Mouse (Mus musculus) cerebellum, adult (tissue): ENCODE measurements around the gene Ccdc86.

Experiments used
- ATAC-seq: cut with Nextera tagmentation; 2 replicates; pipeline ENCODE4 v1.9.2; 2017; ENCODE audit warnings: mild to moderate bottlenecking, moderate library complexity, mixed read lengths; ENCODE audit not compliant: insufficient number of reproducible peaks, low FRiP score, low TSS enrichment

The Ccdc86 gene

DNA sequence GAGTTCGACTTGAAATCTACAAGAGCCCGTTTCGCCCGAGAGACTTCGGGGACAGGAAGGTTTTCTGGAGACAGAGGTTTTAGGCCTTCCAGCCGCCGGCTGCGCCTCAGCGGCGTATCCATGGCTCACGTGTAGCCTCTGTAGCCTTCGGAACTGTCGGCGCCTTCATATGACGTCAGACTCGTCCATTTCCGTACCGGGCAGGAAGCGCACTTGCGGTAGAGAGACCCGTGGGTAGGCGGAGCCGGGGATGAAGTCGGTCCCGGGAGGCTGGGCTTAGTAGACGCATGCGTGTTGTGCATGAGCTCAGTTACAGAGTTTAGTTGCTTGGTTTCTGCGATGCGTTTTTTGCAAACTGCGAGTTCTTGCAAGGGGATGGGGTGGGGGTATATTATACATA is at the start of gene Ccdc86:
Gene Ccdc86, minus strand, starts transcription at position 155 of the 400 bp plus-strand sequence.
- peak; percentile 98 for ATAC-seq

DNA sequence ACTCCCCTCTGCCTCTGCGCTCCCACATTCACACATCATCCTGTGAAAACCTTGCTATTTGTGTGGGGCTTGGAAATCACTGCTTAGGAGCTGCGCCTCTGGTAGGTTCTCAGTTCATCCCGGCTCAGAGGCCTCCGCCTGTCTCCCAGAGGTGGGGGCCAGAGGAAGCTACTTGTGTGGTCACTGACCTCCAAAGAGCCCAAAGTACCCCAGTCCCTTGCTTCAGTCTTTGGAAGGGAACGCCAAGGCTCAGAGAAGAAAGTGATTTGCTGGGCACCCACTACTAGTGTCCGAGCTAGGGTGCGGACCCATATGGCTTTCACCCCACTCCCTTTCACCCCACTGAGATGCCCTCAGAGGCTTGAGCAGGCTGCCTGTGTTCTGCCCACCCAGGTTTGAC is 44.1 kb upstream of the Ccdc86 start, which contains the start of gene Ms4a15:
Gene Ms4a15, minus strand, starts transcription at position 101 of the 400 bp plus-strand sequence.
- ATAC-seq, result no peak

DNA sequence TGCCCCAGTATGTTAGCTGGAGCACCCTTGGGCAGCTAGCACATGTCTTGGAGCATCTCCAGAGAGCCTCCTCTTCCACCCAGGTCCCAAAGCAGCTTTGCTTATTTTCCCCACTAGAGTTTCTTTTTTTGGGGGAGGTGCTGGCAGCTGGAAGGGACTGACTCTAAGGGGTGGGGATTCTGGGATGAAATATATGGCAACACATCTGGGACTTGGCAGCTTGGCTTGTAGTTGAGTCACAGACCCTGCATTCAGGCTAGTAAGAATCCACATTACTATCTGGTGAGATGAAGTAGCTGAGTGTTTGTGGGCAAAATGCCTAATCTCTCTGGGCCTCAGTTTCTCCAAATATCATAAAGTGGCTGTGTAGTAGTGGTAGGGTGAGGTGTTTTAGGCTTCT is 42.8 kb upstream of the Ccdc86 start:
- ATAC-seq, result no peak

DNA sequence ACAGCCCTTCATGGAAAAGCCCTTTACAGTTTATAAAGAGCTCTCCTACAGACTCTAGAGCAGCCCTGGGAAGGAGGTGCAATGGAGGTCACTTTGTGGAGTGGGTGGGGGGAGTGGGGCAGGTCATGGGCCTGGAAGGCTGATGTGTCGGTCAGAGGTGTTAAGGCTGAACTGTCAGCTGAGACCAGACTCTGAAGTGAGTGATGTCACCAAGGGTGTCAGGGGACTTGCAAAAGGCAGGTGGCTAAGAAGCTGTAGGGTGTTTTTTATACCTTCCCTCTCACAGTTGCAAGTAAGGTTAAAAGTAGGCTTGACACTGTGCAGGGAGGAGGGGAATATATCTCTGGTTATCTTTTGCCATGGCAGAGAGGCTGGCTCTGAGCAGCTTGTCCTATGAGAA is 41.7 kb upstream of the Ccdc86 start:
- ATAC-seq, result no peak

DNA sequence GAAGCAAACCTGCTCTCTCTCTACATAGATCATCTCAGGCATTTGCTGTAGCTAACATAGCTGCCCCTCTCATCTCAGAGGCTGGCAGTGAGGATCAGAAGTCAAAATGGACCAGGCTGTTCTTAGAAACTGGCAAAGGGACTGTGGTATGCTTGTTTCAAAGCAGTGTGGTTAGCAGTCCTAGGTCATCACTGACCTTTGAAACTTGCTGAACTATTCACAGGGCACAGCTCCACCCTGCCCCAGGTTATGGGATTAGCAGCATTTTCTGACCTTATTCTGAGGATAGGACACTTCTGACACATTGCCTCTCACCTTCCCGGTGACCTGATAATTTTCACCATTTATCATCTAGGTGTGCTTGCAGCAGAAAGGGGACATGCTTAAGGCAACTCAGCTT is 39.5 kb upstream of the Ccdc86 start:
- ATAC-seq, result no peak

DNA sequence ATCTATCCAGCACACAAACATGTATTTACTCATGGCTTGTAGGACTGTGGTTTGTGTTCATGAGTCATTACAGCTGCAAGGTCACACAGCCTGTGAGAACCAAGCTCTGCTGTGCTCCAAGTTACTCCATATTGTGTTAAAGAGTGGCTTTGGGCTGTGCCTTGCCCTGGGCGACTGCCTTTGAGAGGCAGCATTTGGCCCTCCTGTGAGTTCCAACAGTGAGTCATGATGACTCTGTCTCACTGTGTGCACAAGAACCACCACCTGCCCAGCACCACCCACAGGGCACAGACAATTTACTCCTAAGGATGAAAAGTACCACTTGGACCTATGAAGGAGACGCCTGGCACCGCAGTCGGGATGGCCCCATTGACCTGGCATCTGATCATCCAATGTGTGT is 36.8 kb upstream of the Ccdc86 start:
- no peak for ATAC-seq

DNA sequence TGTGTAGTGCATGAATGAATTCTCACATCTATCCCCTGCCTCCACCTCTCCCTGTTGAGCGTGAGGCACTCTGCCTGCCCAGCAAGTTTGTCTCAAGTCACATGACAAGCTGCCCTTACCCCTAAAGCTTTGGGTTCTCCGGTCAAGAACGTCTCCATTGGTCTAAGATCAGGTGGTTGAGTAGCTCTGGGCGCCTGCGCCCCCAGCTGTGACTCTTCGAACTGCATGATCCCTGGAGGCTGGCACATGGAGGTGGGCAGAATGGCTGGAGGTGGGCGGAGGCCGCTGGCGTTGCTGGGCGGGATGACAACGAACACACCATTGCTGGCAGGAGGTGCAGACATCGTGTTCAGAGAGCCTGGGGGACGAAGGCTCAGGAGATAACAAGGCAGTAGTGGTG is 35.5 kb upstream of the Ccdc86 start:
- no peak for ATAC-seq

DNA sequence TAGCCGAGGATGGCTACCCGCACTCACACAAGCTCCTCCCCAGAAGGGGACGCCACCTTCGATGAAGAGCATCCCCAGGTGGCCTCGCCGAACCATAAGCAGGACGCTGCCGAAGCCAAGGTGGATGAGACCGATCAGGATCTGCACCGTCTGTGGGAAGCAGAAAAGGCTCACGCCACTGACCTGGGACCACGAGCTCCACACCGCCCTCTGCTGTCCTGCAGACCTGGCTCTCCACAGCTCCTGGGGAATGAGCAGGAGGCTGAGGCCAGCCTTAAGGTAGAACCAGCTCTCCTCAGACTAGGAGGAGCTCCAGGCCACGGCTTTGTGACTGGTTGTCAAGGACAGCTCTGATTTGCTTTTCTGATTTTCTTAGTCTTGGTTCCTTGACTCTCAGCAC is 34.1 kb upstream of the Ccdc86 start:
- no peak; the same call in 1 of the 2 replicates for ATAC-seq

DNA sequence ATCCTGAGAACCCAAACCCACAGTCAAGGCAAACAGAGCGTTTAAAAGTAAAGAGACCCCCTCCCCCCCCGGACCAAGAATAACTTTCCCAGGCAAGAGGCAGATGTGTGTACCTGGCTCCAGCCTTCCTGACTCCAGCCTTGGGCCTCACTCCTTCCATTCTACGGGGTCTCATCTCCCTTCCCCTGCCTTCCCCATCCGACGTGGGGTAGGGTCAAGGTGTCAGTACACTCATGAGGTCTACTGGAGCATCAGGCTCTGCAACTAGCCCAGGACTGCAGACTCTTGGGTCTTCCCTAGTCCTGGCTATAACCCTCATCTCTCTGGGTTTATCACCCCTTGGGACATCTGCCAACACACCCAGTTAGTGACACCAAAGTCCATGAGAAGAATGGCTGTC is 31.1 kb upstream of the Ccdc86 start:
- ATAC-seq, result no peak

DNA sequence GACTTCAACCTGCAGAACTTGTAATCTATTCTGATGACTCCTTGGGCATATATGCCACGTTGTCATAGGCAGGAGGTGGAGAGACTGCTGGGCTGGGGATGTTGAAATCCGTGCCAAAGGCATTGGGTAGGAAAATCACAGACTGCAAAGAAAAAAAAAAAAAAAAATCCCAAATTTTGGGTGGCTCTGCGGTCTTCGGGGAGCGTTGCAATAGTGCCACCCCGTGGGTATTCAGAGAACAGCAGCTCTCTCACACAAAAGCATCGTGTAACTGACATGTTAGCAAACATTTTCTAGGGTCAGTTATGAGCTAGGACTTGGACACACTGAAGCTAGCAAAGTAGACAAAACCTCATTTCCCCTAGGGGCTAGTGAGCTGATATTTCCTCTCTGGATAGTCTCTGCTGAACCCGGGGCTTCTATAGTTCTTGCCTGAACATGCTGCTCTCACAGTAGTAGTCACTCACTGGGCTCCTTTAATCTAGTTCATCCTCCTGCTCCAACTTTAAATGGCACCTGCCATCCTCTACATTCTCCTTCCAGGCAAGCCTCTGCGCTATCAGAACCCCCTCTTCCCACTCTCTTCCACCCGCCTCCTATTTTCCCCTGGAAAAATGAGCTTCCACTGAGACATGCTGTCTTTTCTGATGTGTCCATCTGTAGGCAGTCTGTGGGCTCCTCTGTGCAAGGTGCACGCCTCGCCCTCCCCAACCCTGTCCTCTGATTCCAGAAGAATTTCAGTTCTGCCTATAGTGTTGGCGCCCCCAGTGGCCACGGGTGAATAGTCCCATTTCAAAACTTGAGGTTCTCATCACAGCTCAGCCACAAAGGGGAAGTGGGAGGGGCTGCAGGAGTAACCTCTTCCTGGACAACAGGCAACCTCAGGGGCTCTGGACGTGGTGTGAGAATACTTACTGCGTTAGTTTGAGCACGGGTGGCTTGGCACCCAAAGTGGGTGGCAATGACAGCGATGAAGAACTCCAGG is 30.4 kb upstream of the Ccdc86 start:
- ATAC-seq, result peak; percentile 75

DNA sequence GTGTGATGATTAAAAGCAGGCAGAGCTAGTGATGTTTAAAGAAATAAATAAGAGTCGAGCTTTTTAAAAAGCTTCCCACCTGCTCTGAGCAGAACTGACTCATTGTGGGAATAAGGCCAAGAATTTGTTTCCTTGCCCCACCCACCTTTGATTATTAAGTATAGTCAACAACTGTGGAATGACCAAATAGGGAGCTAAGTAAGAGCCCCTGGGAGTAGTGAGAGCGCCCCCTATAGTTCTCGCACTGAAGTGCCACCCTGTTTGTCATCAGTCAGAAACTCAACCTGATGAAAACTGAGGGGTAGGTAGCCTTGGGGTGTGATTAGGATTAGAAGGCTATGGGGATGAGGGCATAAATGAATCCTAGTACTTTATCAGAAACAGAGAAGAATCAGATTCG is 27.3 kb upstream of the Ccdc86 start:
- no peak for ATAC-seq

DNA sequence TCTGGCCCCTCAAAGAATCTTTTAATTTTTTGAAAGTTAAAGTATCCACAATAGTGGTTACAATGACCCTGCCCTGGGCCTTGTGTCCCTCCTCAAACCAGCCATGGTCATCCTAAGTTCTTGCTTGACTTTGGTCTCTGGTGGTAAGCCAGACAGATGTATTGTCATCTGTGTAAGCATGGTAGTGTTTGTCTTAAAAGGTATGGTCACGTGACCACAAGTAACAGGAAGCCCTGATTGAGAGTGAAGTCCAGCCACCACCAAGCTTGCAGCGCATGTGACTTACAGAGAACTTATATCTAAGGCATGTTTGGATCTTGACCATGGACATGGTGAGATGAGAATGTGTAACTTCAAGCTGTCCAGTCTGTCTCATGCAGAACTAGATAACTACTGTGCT is 26.1 kb upstream of the Ccdc86 start:
- no peak for ATAC-seq

DNA sequence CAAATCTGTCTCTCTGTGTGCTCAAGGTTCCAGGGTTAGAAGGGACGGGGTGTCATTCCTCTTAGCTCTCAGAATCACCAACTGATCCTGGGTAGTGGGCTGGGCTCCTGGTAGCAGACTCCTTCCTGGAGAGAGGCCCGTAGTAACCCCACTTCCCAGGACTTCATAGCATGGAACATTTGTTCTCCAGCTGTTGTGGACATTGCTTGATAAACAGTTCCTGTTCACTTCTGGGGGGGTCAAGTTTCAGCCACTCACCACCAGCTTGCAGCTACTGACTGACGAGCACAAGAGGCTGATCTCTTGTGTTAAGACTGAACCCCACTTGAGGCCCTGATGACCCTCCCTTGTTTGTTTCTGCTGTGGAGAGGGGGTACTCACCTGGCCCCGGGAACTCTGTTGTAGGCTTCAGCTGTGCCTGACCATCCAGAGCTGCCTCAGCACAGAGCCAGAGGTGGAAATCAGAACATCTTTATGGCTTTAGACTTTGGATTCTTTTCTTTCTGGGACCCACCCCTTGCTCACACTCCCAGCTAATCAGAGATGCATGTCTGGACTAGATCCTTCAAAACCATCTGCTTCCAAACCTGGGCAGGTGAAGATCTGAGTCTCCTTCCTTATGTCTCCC is 25.3 kb upstream of the Ccdc86 start, which contains the start of gene Ms4a10:
Gene Ms4a10, minus strand, starts transcription at position 433 of the 628 bp plus-strand sequence.
- no peak for ATAC-seq

DNA sequence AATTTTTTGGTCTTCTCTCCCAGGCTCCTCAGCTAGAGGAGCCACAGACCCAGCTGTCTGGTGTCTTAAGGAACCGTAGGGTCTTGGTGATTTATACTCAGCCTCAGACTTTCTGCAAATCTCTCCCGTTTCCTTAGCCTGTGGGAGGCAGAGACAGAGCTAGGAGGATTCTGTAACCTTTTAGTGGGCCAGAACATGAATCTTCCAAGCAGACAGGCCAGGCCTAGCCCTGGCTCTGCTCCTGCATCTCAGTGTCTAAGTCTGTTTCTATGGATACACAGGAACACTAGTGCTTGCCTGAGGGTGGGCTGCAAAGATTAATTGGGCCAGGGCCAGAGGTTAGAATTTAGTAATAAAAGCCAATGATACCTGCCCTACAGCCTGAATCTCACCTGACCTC is 24.1 kb upstream of the Ccdc86 start:
- ATAC-seq, result no peak

DNA sequence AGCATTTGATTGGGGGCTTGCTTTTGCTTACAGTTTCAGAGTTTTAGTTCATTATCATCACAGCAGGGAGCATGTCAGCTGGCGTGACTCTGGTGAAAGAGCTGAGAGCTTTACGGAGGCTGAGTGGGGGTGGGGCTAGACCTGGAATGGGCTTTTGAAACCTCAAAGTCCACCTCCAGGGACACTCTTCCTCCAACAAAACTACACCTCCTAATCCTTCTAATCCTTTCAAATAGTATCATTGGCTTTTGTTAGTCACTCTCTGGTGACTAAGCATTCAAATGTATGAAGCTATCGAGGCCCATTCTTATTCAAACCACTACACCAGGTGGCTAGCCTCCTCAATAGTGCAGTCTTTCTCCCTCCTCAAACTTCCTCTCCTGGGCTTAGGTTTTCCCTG is 23.6 kb upstream of the Ccdc86 start:
- no peak for ATAC-seq

DNA sequence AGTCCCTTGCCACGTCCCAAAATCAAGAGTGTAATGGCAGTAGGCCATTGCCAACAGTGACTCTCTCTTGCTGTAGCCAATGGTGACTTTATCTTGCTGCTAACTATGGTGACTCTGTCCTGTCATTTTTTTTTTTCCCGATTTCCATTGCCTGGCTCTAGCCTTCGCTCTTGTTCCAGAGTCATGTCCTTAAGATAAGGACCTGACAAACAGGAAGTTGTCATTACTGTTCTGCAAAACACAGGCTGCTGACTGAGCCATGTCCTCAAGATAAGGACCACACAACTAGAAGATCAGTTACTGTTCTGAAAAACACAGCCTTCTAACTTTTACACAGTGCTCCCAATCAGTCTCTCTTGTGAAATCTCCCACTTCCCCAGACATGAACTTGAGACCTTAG is 21.4 kb upstream of the Ccdc86 start:
- no peak for ATAC-seq

DNA sequence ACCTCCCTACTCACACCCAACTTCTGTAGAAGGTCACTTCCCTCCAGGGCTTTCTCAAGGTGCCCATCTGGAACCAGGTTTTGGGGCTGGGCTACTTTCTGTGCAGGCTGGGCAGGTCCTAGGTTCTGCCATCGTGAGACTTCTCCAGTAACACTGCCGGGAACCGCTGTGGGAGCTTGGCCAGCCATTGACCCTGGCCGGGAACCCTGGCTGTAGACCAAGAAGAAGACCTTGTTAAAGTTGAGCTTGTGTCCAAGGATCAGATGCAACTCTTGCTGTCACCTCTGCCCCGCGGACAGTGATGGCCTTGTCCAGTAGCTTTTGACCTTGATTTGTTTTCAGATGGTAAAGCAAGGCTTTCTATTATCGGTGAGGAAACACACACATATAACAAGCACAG is 19.5 kb upstream of the Ccdc86 start:
- no peak for ATAC-seq

DNA sequence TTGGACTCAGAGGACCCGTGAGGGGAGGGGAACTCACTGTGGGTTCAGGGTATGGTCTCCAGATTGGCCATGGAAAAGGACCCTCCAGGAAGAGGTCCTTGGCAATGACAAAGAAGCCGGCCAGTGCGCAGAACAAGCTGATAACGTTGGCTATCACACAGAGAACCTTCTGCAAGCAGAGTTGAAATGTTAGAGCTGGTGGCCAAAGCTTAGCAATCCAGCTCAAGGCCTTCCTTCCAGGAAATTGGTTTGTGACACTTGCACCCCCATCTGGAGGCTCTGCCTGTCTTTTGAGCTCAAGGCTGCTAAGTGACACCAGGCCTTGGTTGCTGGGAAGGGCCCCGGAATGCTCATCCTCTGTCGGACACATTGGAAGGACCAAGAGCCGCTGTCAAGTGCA is 16.7 kb upstream of the Ccdc86 start:
- no peak for ATAC-seq

DNA sequence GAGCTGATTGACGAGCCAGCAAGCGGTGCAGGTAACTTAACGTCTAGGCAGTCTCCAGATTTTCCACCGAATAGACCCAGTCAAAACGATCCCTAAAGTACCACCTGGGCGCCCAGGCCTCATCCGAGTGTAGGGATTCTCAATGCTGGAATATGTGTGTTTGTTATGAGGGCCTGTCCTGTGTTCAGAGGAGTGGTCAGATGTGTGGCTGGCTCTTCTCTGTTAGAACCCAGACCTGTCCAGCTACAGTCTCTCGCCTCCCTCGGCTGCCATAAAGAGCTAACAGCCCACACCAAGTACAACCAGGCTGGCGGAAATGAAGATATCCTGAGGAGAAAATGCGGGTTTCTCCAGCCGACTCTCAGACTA is 10.9 kb upstream of the Ccdc86 start:
- no peak for ATAC-seq

DNA sequence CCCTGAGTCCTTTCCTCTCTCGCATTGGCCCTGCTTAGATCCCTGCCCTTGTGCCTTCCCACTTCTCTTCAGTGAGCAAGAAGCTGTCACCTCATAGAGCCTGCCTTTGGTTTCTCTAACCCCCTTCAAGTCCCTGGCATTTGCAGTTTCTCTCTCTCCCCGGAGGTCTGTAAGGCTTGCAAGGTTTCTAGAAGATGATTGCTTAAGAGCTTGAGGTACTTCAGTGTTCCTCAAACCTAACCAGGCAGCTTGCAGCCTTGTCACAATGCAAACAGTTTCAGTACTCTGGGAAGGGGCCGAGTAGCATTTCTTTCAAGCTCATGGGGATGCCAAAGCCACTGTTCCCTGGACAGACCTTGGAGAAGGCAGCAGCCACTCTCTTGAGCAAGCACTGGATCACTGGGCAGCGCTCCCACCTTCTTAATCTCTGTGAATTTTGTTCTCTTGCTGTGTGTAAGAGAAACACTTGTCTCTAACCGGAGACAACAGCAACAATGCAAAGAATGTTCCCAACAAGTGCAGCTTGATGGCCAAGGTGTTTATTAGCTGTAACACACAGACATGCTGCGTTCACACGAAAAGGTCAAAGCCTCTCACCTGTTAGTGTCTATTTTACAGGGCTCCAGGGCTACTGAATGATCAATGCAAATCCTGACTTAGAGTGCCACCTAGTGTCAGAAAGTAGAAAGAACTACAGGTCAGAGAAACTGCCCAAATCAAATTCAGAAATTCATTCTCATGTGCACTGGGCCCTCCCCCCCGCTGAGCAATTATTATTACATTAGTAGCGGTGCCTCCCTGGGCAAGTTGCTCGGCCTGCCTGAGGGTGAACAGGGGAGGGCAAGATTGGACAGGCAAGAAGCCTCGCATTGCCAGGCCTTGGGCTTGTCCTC is 10.3 kb upstream of the Ccdc86 start:
- peak; percentile 61; the same call in 1 of the 2 replicates for ATAC-seq
